Mouse (Mus musculus): ENCODE data around the gene Tnfsf15. TPM values are rescaled to one million over a fixed set of nuclear protein-coding genes. Genes with fewer than 3 reads are reported as not detected.

Gene Tnfsf15
- polyA plus RNA-seq, 1 experiment from 2014 or later, result 0.21 TPM

- no peak for DNase-seq (ENCODE audit: low spot score)
- Histone ChIP-seq H3K27ac (replicated peaks; ENCODE audit: low read depth, low read length) (no peak overlapping the region), H3K4me1 (ENCODE audit: control insufficient read depth, insufficient read depth, low read length) (0 out of 2 replicates have a peak, but pooled peaks cover 11% of the 10 kb centered on the region)
Measured at GRCm38 (mm10) chr4:63739524-63739923, 5.4 kb downstream of the Tnfsf15 start.

DNA sequence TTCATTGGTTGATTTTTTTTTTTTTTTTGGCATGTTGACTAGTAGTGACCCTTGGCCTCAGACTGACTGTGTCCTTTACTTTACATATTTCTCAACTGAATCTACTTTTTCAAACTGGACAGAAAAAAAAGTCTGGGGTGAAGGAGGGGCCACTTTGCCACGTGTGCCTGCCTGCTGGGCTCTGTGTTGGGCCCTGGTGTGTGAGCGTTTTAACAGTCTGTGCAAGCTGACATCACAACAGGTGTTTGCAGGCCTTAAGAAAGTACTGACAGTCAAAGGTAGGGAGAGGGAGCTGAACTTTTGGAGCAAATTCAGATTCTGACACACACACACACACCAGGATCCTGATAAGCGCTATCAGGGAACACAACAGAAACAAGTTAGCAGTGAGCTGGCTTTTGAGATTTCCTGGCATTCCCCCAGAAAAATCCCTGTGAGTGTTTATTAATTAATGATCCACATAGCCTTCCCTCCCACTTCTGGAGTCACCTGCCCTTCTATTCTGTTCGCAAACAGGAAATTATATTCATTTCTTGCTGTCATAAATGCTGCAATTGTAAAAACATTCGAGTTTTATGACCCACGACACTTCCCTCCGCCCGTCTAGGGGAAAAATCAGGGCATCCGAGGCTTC, 6.4 kb downstream of the Tnfsf15 start:
- Histone ChIP-seq H3K4me2 (ENCODE audit: low read depth, low read length) (no peak overlapping the region), H3K9ac (ENCODE audit: low read depth, low read length) (no peak overlapping the region), H3K36me3 (ENCODE audit: control insufficient read depth, insufficient read depth, low read length) (no peaks in the 10 kb centered on the region), H3K27me3 (replicated peaks; ENCODE audit: control insufficient read depth, insufficient read depth, low read length) (no peaks in the 10 kb centered on the region), H3K4me3 (ENCODE audit: low read depth, low read length) (no peak overlapping the region), H3K9me3 (ENCODE audit: control insufficient read depth, low read length) (no peaks in the 10 kb centered on the region), H3K27ac (replicated peaks; ENCODE audit: low read depth, low read length) (no peak overlapping the region), H3K4me1 (ENCODE audit: control insufficient read depth, insufficient read depth, low read length) (0 out of 2 replicates have a peak, but pooled peaks cover 11% of the 10 kb centered on the region)
- ATAC-seq (ENCODE audit: low read depth) (no peak), DNase-seq (ENCODE audit: low spot score) (no peak)
- WGBS, result 68% methylated on average over 9 of the region's 9 CpGs

More at GRCm38 (mm10) chr4:63739524-63739923, 5.4 kb downstream of the Tnfsf15 start:
- 48% methylated on average over 7 of the region's 7 CpGs for WGBS
- H3K4me2 ChIP-seq (ENCODE audit: low read depth, low read length), result no peak overlapping the region
- no peaks in the 10 kb centered on the region for H3K27me3 ChIP-seq (replicated peaks; ENCODE audit: control insufficient read depth, insufficient read depth, low read length)
- no peak overlapping the region for H3K4me3 ChIP-seq (ENCODE audit: low read depth, low read length)
- H3K9me3 ChIP-seq (ENCODE audit: control insufficient read depth, low read length), result no peaks in the 10 kb centered on the region
- no peak overlapping the region for H3K9ac ChIP-seq (ENCODE audit: low read depth, low read length)
- no peaks in the 10 kb centered on the region for H3K36me3 ChIP-seq (ENCODE audit: control insufficient read depth, insufficient read depth, low read length)
- ATAC-seq (ENCODE audit: low read depth), result no peak

DNA sequence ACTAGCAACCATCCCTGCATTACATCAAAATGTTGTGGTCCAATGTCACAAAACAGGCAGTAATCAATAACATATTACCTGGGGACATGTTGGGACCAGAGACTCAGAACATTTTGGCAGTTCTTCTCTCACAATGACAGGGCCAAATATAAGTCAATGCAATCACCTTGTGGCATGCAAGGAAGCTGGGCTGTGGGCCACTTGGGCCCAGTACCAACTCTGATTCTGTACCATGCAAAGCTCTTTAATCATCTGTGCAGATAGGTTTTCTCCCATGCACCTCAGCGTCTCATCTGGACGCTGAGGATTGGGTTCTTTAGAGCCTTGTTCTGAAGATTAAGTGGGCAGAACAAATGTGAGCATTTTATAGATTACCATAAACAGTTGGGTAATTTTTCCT, 13.6 kb downstream of the Tnfsf15 start:
- ATAC-seq (ENCODE audit: low read depth) (no peak), DNase-seq (ENCODE audit: low spot score) (peak; percentile 54)
- Histone ChIP-seq H3K36me3 (ENCODE audit: control insufficient read depth, insufficient read depth, low read length) (no peaks in the 10 kb centered on the region), H3K27ac (replicated peaks; ENCODE audit: low read depth, low read length) (no peak overlapping the region), H3K27me3 (replicated peaks; ENCODE audit: control insufficient read depth, insufficient read depth, low read length) (no peaks in the 10 kb centered on the region), H3K9ac (ENCODE audit: low read depth, low read length) (no peak overlapping the region), H3K4me3 (ENCODE audit: low read depth, low read length) (no peak overlapping the region), H3K9me3 (ENCODE audit: control insufficient read depth, low read length) (no peaks in the 10 kb centered on the region), H3K4me2 (ENCODE audit: low read depth, low read length) (no peak overlapping the region), H3K4me1 (ENCODE audit: control insufficient read depth, insufficient read depth, low read length) (no peaks in the 10 kb centered on the region)
- WGBS, result 58% methylated on average over 2 of the region's 2 CpGs

- no peak overlapping the region for H3K27ac ChIP-seq (replicated peaks; ENCODE audit: low read depth, low read length)
- no peak overlapping the region for H3K4me3 ChIP-seq (ENCODE audit: low read depth, low read length)
- DNase-seq (ENCODE audit: low spot score) (no peak), ATAC-seq (ENCODE audit: low read depth) (no peak)
- no peaks in the 10 kb centered on the region for H3K27me3 ChIP-seq (replicated peaks; ENCODE audit: control insufficient read depth, insufficient read depth, low read length)
- no peak overlapping the region for H3K4me2 ChIP-seq (ENCODE audit: low read depth, low read length)
- WGBS, result 36% methylated on average over 4 of the region's 4 CpGs
- no peak overlapping the region for H3K9ac ChIP-seq (ENCODE audit: low read depth, low read length)
- no peaks in the 10 kb centered on the region for H3K36me3 ChIP-seq (ENCODE audit: control insufficient read depth, insufficient read depth, low read length)
- H3K9me3 ChIP-seq (ENCODE audit: control insufficient read depth, low read length), result no peaks in the 10 kb centered on the region
- H3K4me1 ChIP-seq (ENCODE audit: control insufficient read depth, insufficient read depth, low read length), result no peaks in the 10 kb centered on the region
Measured at GRCm38 (mm10) chr4:63726727-63727126, 18.2 kb downstream of the Tnfsf15 start.

- Histone ChIP-seq H3K27ac (replicated peaks; ENCODE audit: low read depth, low read length) (no peak overlapping the region), H3K4me3 (ENCODE audit: low read depth, low read length) (no peak overlapping the region), H3K4me1 (ENCODE audit: control insufficient read depth, insufficient read depth, low read length) (no peaks in the 10 kb centered on the region), H3K36me3 (ENCODE audit: control insufficient read depth, insufficient read depth, low read length) (no peaks in the 10 kb centered on the region), H3K27me3 (replicated peaks; ENCODE audit: control insufficient read depth, insufficient read depth, low read length) (no peaks in the 10 kb centered on the region), H3K4me2 (ENCODE audit: low read depth, low read length) (no peak overlapping the region), H3K9ac (ENCODE audit: low read depth, low read length) (no peak overlapping the region), H3K9me3 (ENCODE audit: control insufficient read depth, low read length) (no peaks in the 10 kb centered on the region)
- 56% methylated on average over 5 of the region's 5 CpGs for WGBS
- ATAC-seq (ENCODE audit: low read depth), result no peak
- no peak for DNase-seq (ENCODE audit: low spot score)
Measured at GRCm38 (mm10) chr4:63725981-63726380, 18.9 kb downstream of the Tnfsf15 start.

- Histone ChIP-seq H3K9ac (ENCODE audit: low read depth, low read length) (no peak overlapping the region), H3K27ac (replicated peaks; ENCODE audit: low read depth, low read length) (no peak overlapping the region)
- ATAC-seq (ENCODE audit: low read depth), result no peak
Measured at GRCm38 (mm10) chr4:63717922-63718643, 26.8 kb downstream of the Tnfsf15 start.

GRCm38 (mm10) chr4:63711886-63712285, 33.0 kb downstream of the Tnfsf15 start:
- H3K4me1 ChIP-seq (ENCODE audit: control insufficient read depth, insufficient read depth, low read length), result no peaks in the 10 kb centered on the region
- no peak overlapping the region for H3K9ac ChIP-seq (ENCODE audit: low read depth, low read length)
- no peak for DNase-seq (ENCODE audit: low spot score)
- H3K9me3 ChIP-seq (ENCODE audit: control insufficient read depth, low read length), result no peaks in the 10 kb centered on the region
- no peaks in the 10 kb centered on the region for H3K27me3 ChIP-seq (replicated peaks; ENCODE audit: control insufficient read depth, insufficient read depth, low read length)
- ATAC-seq (ENCODE audit: low read depth), result no peak
- H3K27ac ChIP-seq (replicated peaks; ENCODE audit: low read depth, low read length), result no peak overlapping the region
- no peak overlapping the region for H3K4me3 ChIP-seq (ENCODE audit: low read depth, low read length)
- 86% methylated on average over 5 of the region's 5 CpGs for WGBS
- H3K4me2 ChIP-seq (ENCODE audit: low read depth, low read length), result no peak overlapping the region
- H3K36me3 ChIP-seq (ENCODE audit: control insufficient read depth, insufficient read depth, low read length), result no peaks in the 10 kb centered on the region

More at GRCm38 (mm10) chr4:63717922-63718643, 26.8 kb downstream of the Tnfsf15 start:
- H3K4me3 ChIP-seq (ENCODE audit: low read depth, low read length), result no peak overlapping the region
- H3K9me3 ChIP-seq (ENCODE audit: control insufficient read depth, low read length), result no peaks in the 10 kb centered on the region
- H3K4me2 ChIP-seq (ENCODE audit: low read depth, low read length), result no peak overlapping the region
- WGBS, result 57% methylated on average over 8 of the region's 8 CpGs
- DNase-seq (ENCODE audit: low spot score), result no peak
- H3K36me3 ChIP-seq (ENCODE audit: control insufficient read depth, insufficient read depth, low read length), result no peaks in the 10 kb centered on the region
- H3K4me1 ChIP-seq (ENCODE audit: control insufficient read depth, insufficient read depth, low read length), result no peaks in the 10 kb centered on the region
- H3K27me3 ChIP-seq (replicated peaks; ENCODE audit: control insufficient read depth, insufficient read depth, low read length), result no peaks in the 10 kb centered on the region

DNA sequence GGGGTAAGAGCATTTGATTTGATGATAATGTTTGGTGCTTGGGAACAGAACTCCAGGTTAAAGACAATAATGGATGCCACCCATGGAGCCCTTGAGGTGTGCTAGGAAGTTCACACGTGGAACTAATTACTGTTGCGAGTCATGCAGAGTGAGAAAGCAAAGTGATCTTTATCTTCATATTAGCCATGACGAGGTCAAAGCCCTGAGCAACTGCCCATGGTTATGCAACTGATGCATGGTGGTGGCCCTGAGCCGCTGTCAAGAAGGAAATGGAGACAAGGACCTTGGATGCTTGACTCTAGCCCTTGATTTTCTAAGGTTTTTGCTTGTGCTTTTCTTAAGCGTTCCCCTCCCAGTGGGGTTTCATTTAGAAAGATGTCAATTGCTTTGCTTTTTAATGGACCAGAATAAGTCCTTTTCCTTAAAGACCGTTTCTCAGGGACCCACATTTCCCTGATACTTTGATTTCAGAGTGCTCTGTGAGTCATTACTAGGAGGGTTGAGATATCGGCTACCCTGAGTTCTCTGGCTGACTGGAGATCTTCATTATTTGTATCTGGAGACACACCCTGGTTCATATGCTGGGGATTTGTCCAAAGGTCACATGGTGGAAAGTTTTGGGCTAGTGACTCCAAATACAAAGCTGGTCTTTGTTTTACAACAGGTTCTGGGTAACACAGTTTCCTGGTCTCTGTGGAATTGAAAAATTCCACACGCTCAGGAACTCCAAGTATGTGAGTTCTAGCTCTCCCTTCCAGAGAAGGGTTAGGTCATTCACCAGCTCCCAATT, 34.3 kb downstream of the Tnfsf15 start:
- no peaks in the 10 kb centered on the region for H3K36me3 ChIP-seq (ENCODE audit: control insufficient read depth, insufficient read depth, low read length)
- no peak overlapping the region for H3K9ac ChIP-seq (ENCODE audit: low read depth, low read length)
- H3K27me3 ChIP-seq (replicated peaks; ENCODE audit: control insufficient read depth, insufficient read depth, low read length), result no peaks in the 10 kb centered on the region
- H3K4me2 ChIP-seq (ENCODE audit: low read depth, low read length), result no peak overlapping the region
- WGBS, result 62% methylated on average over 8 of the region's 8 CpGs
- H3K27ac ChIP-seq (replicated peaks; ENCODE audit: low read depth, low read length), result no peak overlapping the region
- DNase-seq (ENCODE audit: low spot score), result no peak
- H3K4me3 ChIP-seq (ENCODE audit: low read depth, low read length), result no peak overlapping the region
- no peaks in the 10 kb centered on the region for H3K4me1 ChIP-seq (ENCODE audit: control insufficient read depth, insufficient read depth, low read length)
- H3K9me3 ChIP-seq (ENCODE audit: control insufficient read depth, low read length), result no peaks in the 10 kb centered on the region
- no peak for ATAC-seq (ENCODE audit: low read depth)
